Mouse (Mus musculus) neural tube, embryonic 14.5 days (tissue): ENCODE results near the gene Papss1. TPM values are rescaled to one million over a fixed set of nuclear protein-coding genes. Genes with fewer than 3 reads are reported as not detected.
A peak's percentile ranks its signal among the peaks of the same experiment; 100 is the strongest.
"Not testable (repeated sequence)": the region's sequence is repeated elsewhere in the genome, so short reads cannot be mapped to it uniquely, and the experiment has no call there.

ENCODE experiments used
- ATAC-seq: fragments of 200-750 bp; cut with Nextera tagmentation; 2 replicates; pipeline ENCODE4 v1.8.0; 2017; ENCODE audit warnings: low read depth, mild to moderate bottlenecking, moderate TSS enrichment, moderate library complexity
- H3K27ac ChIP-seq: fragments of 300-500 bp; sonication (generic); 2 replicates; pipeline ENCODE4 v1.5.1; 2014; ENCODE audit warnings: low read depth, mild to moderate bottlenecking, control low read depth, low read length, moderate library complexity, mixed read lengths
- H3K27me3 ChIP-seq: fragments of 300-500 bp; sonication (generic); 2 replicates; pipeline ENCODE4 v1.6.1; 2014; ENCODE audit warnings: low read length; ENCODE audit not compliant: control insufficient read depth, insufficient read depth
- H3K36me3 ChIP-seq: fragments of 300-500 bp; sonication (generic); 2 replicates; pipeline ENCODE4 v1.6.1; 2014; ENCODE audit warnings: low read length, mixed read lengths; ENCODE audit not compliant: control insufficient read depth, insufficient read depth
- H3K4me1 ChIP-seq: fragments of 300-500 bp; sonication (generic); 2 replicates; pipeline ENCODE4 v1.6.1; 2014; ENCODE audit warnings: low read length; ENCODE audit not compliant: control insufficient read depth, insufficient read depth
- H3K4me2 ChIP-seq: fragments of 300-500 bp; sonication (generic); 2 replicates; pipeline ENCODE4 v1.6.1; 2014; ENCODE audit warnings: mild to moderate bottlenecking, low read depth, low read length, control low read depth
- H3K4me3 ChIP-seq: fragments of 300-500 bp; sonication (generic); 2 replicates; pipeline ENCODE4 v1.5.1; 2014; ENCODE audit warnings: low read depth, low read length, control low read depth, mixed read lengths
- H3K9ac ChIP-seq: fragments of 300-500 bp; sonication (generic); replicated peaks from 2 replicates; pipeline ENCODE4 v1.6.1; 2014; ENCODE audit warnings: low read depth, mild to moderate bottlenecking, control low read depth, low read length, mixed read lengths
- H3K9me3 ChIP-seq: fragments of 300-500 bp; sonication (generic); 2 replicates; pipeline ENCODE4 v1.6.1; 2016; ENCODE audit warnings: low read length; ENCODE audit not compliant: control insufficient read depth
- WGBS: fragments of 180-500 bp; shearing (Covaris S2); extraction: QIAGEN DNeasy Blood & Tissue Kit; methylation state at CpG from one replicate; pipeline ENCODE4 v1.1.7; 2014; 5-methylcytosine and 5-hydroxymethylcytosine counted together
- polyA plus RNA-seq: library from polyadenylated mRNA; unstranded; fragments of >200 nt; fragmentation: Nextera tagmentation; extraction: Ambion mirVana; gene quantifications from 2 replicates; pipeline ENCODE4 v1.2.1, GENCODE M21; 2014

Papss1 gene
- polyA plus RNA-seq, 1 experiment from 2014 or later, result 134 TPM

DNA sequence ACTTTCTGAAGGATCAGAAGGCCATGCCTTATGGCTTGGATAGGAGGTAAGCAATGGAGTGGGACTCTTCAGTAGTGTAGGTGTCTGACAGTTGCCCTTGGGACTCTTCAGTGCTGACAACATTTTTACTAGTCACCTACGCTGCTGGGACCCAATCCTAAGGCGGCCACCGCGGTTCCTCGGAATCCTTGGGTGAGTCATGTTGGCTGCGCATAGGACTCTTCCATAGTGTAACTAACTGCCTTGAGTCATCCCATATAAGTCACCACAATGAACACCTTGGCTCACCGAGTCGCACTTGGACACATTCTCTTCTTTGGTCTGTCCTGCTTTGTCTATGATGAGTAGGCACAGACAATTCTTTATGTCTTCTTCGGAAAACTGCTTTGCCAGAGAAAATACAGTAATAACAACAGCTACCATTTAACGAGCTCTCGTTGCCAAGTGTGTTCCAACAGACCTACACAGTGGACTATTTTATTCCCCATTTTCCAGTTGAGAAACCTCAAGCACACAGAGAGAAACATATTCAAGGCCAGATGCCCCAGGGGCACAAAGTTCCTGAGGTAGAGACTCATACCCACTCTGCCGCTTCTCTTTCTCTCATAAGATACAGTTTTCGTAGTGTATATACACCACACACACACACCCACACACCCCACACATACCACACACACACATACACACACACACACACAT, 23.2 kb upstream of the Papss1 start:
- H3K27me3 ChIP-seq, result no peaks in the 10 kb centered on the region
- 90% methylated on average over 13 of the region's 13 CpGs for WGBS

DNA sequence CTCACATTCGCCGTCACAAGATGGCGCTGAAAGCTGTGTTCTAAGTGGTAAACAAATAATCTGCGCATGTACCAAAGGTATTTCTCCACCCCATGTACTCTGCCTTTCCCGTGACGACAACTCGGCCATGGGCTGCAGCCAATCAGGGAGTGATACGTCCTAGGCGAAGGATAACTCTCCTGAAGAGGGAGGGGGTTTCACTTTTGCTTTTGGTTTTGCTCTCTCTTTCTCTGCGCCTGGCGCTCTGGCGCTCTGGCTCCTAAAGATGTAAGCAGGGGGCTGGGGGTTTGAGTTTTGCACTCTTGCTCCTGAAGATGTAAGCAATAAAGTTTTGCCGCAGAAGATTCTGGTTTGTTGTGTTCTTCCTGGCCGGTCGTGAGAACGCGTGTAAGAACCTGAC, 17.0 kb upstream of the Papss1 start:
- H3K9ac ChIP-seq, H3K4me2 ChIP-seq, H3K36me3 ChIP-seq, H3K4me1 ChIP-seq, H3K9me3 ChIP-seq, ATAC-seq, H3K4me3 ChIP-seq, H3K27ac ChIP-seq, H3K27me3 ChIP-seq: not testable (repeated sequence)
- 98% methylated on average over 17 of the region's 17 CpGs for WGBS

More for the DNA sequence above, 23.2 kb upstream of the Papss1 start:
- Histone ChIP-seq H3K9ac (no peak overlapping the region), H3K27ac (no peak overlapping the region), H3K36me3 (no peaks in the 10 kb centered on the region), H3K4me1 (no peaks in the 10 kb centered on the region), H3K4me3 (no peak overlapping the region), H3K9me3 (no peaks in the 10 kb centered on the region), H3K4me2 (no peak overlapping the region)
- no peak for ATAC-seq

DNA sequence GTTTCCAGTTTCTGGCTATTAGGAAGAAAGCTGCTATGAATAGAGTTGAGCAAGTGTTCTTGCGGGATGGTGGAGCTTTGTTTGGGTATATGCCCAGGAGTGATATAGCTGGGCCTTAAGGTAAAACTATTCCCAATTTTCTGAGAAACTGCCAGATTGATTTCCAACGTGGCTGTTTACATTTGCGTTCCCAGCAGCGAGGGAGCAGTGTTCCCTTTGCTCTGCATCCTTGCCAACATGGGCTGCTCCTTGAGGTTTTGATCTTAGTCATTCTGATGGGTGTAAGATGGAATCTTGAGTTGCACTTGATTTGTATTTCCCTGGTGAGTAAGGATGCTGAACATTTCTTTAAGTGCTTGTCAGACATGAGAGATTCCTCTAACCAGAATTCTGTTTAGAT, 14.5 kb upstream of the Papss1 start:
- Histone ChIP-seq H3K27ac (no peak overlapping the region), H3K36me3 (no peaks in the 10 kb centered on the region), H3K27me3 (no peaks in the 10 kb centered on the region), H3K4me1 (no peaks in the 10 kb centered on the region), H3K9me3 (no peaks in the 10 kb centered on the region), H3K4me3 (no peak overlapping the region), H3K4me2 (no peak overlapping the region), H3K9ac (no peak overlapping the region)
- WGBS, result 84% methylated on average over 4 of the region's 4 CpGs
- no peak for ATAC-seq

DNA sequence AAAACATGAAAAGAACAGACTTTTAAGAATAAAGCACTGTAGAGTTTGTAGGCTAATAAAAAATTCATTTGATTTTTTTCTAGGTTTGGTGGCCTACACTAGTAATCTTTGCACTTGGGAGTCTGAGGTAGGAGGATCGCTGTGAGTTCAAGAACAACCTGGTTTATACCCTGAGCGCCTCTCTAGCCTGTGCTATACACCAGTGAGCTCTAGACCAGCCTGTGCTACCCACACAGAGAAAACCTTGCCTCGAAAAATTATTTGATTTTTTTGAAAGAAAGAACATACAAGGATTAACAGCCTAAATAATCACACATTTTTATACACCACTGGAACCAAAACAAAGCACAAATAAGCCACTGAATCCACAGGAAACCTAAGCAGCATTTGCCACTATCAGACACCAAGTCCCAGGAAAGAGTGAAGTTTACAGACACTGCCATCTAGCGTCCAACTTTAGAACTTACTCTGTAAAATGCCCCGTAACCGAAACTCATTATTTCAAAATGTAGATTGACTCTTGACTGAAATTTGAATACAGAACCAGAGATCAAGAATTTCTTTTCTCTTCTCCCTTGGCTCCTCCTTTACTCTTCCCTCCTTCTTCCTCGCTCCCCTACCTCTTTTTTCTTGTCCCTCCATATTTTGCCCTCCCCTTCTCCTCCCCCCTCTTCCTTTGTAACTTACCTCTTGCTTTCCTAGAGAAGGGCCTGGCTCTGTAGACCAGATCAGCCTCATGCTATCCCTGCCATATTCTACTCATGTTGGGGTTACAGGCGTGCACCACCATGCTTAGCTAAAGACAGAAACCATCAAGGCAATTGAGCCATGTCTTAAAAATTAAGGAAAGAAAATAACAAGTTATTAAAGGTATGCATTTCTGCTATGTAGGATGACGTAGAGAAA, 12.0 kb upstream of the Papss1 start:
- WGBS, result 42% methylated on average over 9 of the region's 9 CpGs
- peak; percentile 56; the same call in 1 of the 2 replicates for ATAC-seq

DNA sequence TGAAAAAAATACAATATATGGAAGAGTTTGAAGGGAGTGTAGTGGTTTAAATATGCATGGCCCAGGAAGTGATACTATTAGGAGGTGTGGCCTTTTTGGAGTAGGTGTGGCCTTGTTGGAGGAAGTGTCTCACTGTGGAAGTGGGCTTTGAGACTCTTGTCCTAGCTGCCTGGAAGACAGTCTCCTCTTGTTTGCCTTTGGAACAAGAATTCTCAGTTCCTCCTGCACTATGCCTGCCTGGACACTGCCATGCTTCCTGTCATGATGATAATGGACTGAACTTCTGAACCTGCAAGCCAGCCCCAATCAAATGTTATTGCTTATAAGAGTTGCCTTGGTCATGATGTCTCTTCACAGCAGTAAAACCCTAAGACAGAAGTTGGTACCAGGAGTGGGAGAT, 8.8 kb upstream of the Papss1 start:
- H3K4me1 ChIP-seq, result no peaks in the 10 kb centered on the region
- no peak overlapping the region for H3K9ac ChIP-seq
- no peaks in the 10 kb centered on the region for H3K36me3 ChIP-seq
- H3K4me2 ChIP-seq, result no peak overlapping the region
- H3K27me3 ChIP-seq, result no peaks in the 10 kb centered on the region
- ATAC-seq, result no peak
- no peak overlapping the region for H3K4me3 ChIP-seq
- no peaks in the 10 kb centered on the region for H3K9me3 ChIP-seq
- H3K27ac ChIP-seq, result no peak overlapping the region

More for the DNA sequence above, 12.0 kb upstream of the Papss1 start:
- Histone ChIP-seq H3K27ac (no peak overlapping the region), H3K4me3 (no peak overlapping the region), H3K36me3 (no peaks in the 10 kb centered on the region), H3K9me3 (no peaks in the 10 kb centered on the region), H3K4me2 (no peak overlapping the region), H3K27me3 (no peaks in the 10 kb centered on the region), H3K4me1 (no peaks in the 10 kb centered on the region), H3K9ac (no peak overlapping the region)

DNA sequence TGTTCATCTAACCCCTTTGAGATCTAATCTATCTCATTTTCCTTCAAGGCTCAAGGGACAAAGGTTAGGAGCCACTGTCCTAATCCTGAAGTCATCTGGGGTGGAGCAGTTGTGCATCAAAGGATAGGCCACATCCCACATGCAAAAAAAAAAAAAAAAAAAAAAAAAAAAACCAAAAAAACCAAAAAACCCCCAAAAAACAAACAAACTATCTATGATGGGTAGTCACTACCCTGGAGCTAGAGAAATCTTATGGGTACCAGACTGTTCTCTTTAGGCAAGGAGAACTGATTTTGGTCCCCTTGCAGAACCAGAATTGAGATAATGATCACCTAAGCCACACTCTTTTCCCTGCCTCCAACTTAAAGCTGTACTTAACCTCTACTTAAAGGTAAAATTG, 3.0 kb upstream of the Papss1 start:
- no peak overlapping the region for H3K4me2 ChIP-seq
- no peaks in the 10 kb centered on the region for H3K36me3 ChIP-seq
- no peaks in the 10 kb centered on the region for H3K27me3 ChIP-seq
- peaks cover 13% of the 10 kb centered on the region for H3K4me1 ChIP-seq
- no peak overlapping the region for H3K9ac ChIP-seq
- no peaks in the 10 kb centered on the region for H3K9me3 ChIP-seq
- no peak overlapping the region for H3K4me3 ChIP-seq
- H3K27ac ChIP-seq, result no peak overlapping the region
- ATAC-seq, result no peak

DNA sequence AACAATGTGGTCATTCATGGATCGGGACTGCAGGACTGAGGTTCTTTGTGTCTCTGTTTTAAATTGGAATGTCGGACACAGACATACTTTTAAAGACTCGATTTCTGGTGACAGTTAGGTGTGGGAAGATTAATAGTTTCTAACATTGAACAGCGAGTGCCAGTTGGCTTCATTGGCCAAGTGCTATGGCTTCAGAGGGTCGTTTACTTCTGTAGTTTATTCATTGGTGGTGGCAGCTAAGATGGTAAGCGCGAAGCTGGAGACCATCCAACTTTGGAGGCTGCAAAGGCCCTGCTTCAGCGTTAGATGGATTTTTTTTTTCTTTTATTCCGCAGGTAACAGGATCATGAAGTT, 666 bp downstream of the Papss1 start:
- peaks cover 13% of the 10 kb centered on the region for H3K4me1 ChIP-seq
- ATAC-seq, result 0 out of 2 replicates have a peak, but pooled peaks have one; percentile 0
- peak overlapping the region; percentile 87 for H3K4me3 ChIP-seq
- H3K9ac ChIP-seq, result peak overlapping the region; percentile 90
- no peaks in the 10 kb centered on the region for H3K27me3 ChIP-seq
- H3K36me3 ChIP-seq, result no peaks in the 10 kb centered on the region
- peak overlapping the region; percentile 95 for H3K27ac ChIP-seq
- H3K4me2 ChIP-seq, result peak overlapping the region; percentile 71
- WGBS, result 4% methylated on average over 9 of the region's 9 CpGs
- no peaks in the 10 kb centered on the region for H3K9me3 ChIP-seq

DNA sequence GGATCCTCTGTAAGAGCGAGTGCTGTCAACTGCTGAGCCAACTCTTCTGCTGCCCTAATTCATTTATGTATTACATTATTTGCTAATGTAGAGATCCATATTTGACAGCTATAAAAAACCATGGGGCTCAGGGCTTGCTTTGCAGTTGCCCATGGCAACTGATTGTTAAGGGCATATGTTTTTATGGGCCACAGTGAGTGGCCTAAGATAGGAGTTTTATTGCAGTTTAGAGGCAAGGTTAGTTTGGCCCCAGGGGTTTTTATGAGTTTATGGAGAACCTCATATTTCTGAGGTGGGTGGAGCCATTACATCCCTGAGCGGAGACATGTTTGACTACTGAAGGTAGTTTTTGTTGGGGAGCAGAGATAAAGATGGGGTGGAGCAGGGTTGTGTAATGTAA, 1.7 kb downstream of the Papss1 start:
- Histone ChIP-seq H3K27me3 (no peaks in the 10 kb centered on the region), H3K36me3 (no peaks in the 10 kb centered on the region), H3K9me3 (no peaks in the 10 kb centered on the region), H3K9ac (no peak overlapping the region), H3K27ac (no peak overlapping the region), H3K4me2 (peak overlapping the region; percentile 71), H3K4me3 (0 out of 2 replicates have a peak overlapping the region, but pooled peaks have one; percentile 87), H3K4me1 (peaks cover 13% of the 10 kb centered on the region)
- no peak for ATAC-seq
- 65% methylated on average over 2 of the region's 2 CpGs for WGBS

DNA sequence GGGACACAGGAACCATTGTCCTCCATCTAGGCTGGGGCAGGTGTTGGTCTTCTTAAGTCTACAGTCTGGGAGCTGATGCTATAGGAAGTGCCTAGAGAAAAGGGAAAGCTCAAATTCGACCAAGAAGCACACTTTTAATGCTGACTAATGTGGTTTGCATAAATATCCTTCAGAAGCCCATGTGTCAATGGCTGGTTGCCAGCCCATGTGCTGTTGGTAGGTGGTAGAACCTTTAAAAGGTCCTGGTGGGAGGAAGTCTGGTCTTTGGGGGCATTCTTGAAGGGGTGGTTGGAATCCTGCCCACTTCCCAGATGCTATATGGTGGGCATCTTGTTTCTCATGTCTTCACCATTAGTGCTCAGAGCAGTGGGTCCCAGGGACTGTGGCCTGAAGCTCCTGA, 5.9 kb downstream of the Papss1 start:
- no peak overlapping the region for H3K4me3 ChIP-seq
- H3K27me3 ChIP-seq, result no peaks in the 10 kb centered on the region
- H3K9ac ChIP-seq, result no peak overlapping the region
- no peak for ATAC-seq
- H3K4me2 ChIP-seq, result no peak overlapping the region
- H3K9me3 ChIP-seq, result no peaks in the 10 kb centered on the region
- H3K27ac ChIP-seq, result no peak overlapping the region
- WGBS, result 69% methylated on average over 1 of the region's 1 CpGs
- H3K36me3 ChIP-seq, result no peaks in the 10 kb centered on the region
- peaks cover 9% of the 10 kb centered on the region for H3K4me1 ChIP-seq
